Mouse (Mus musculus) kidney, embryonic 15.5 days (tissue): ENCODE measurements around the gene Prkar2b. TPM values are rescaled to one million over a fixed set of nuclear protein-coding genes. Genes with fewer than 3 reads are reported as not detected.

Experiments
- ATAC-seq: fragments of 200-750 bp; cut with Nextera tagmentation; replicated peaks from 2 replicates; pipeline ENCODE4 v1.8.0; 2017; ENCODE audit warnings: moderate TSS enrichment; ENCODE audit not compliant: low FRiP score
- H3K27ac ChIP-seq: fragments of 300-500 bp; sonication (generic); 2 replicates; pipeline ENCODE4 v1.5.1; 2015; ENCODE audit warnings: mild to moderate bottlenecking, inconsistent platforms
- H3K27me3 ChIP-seq: fragments of 300-500 bp; sonication (generic); 2 replicates; pipeline ENCODE4 v1.6.1; 2015; ENCODE audit warnings: inconsistent platforms
- H3K36me3 ChIP-seq: fragments of 300-500 bp; sonication (generic); 2 replicates; pipeline ENCODE4 v1.6.1; 2015; ENCODE audit warnings: inconsistent platforms
- H3K4me1 ChIP-seq: fragments of 300-500 bp; sonication (generic); 2 replicates; pipeline ENCODE4 v1.6.1; 2015; ENCODE audit warnings: inconsistent platforms
- H3K4me2 ChIP-seq: fragments of 300-500 bp; sonication (generic); 2 replicates; pipeline ENCODE4 v1.6.1; 2015; ENCODE audit warnings: moderate library complexity, mild to moderate bottlenecking, inconsistent platforms
- H3K4me3 ChIP-seq: fragments of 300-500 bp; sonication (generic); replicated peaks from 2 replicates; pipeline ENCODE4 v1.5.1; 2015; ENCODE audit warnings: mild to moderate bottlenecking, inconsistent platforms
- H3K9ac ChIP-seq: fragments of 300-500 bp; sonication (generic); 2 replicates; pipeline ENCODE4 v1.6.1; 2015; ENCODE audit warnings: mild to moderate bottlenecking, inconsistent platforms
- H3K9me3 ChIP-seq: fragments of 300-500 bp; sonication (generic); replicated peaks from 2 replicates; pipeline ENCODE4 v1.6.1; 2016; ENCODE audit warnings: inconsistent platforms
- WGBS: fragments of 180-500 bp; shearing (Covaris S2); methylation state at CpG from one replicate; pipeline ENCODE4 v1.1.7; 2015; ENCODE audit warnings: mixed read lengths; 5-methylcytosine and 5-hydroxymethylcytosine counted together
- polyA plus RNA-seq: library from polyadenylated mRNA; unstranded; fragments of >200 nt; fragmentation: Nextera tagmentation; extraction: Ambion mirVana; gene quantifications from 2 replicates; pipeline ENCODE4 v1.2.1, GENCODE M21; 2015

The Prkar2b gene
- polyA plus RNA-seq = 21.1 and 22.7 TPM in 2 replicates

DNA sequence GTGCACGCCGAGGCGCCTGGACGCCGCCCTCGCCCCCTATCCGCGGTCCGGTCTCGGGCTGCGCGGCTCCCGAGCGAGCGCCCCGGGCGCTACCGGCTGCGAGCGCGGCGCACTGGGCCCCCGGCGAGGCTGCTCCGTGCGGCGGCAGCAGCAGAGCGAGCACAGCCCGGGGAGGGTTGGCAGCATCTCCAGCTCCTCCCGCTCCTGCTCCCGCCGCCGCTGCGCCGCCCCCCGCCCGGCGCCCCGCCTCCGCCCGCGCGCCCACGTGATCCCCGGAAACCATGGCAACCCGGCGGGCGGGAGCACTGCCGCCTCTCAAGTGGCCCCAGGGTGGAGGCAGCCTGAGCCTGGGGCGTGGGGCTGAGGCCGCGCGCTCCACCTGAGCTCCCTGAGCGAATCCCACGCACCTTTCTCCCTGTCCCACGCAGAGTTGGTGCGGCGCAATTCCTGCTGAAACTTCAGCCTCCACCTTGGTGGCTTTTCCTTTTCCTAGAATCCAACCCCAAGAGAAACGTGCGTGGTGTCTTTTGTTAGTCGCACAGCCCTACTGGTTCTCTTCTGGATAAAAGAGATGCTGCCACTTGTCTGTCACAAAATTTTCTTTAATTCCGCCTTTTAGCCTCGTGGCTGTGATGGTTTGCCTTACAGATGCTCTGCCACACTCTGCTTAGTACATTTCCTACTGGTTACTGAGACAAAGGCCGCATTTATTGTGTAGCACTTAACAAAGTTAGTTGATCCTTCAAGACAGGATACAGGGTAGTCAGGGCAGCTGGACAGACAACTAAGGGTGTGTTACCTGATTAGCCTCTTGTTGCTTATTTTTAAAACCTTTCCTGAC lies at the start of gene Prkar2b:
Gene Prkar2b, minus strand, starts transcription at position 207 of the 841 bp plus-strand sequence.
- Histone ChIP-seq H3K27me3 (peaks cover 2% of the 10 kb centered on the region; the same call in 1 of the 2 replicates), H3K27ac (peak within 1 kb of the TSS; percentile 93), H3K36me3 (no peaks in the 10 kb centered on the region), H3K4me2 (peak within 1 kb of the TSS; percentile 95), H3K4me1 (peaks cover 11% of the 10 kb centered on the region), H3K4me3 (peak within 1 kb of the TSS; percentile 86), H3K9ac (peak within 1 kb of the TSS; percentile 81), H3K9me3 (no peaks in the 10 kb centered on the region)
- ATAC-seq = peak; percentile 97
- under 1% methylated on average over 58 of the region's 64 CpGs for WGBS

DNA sequence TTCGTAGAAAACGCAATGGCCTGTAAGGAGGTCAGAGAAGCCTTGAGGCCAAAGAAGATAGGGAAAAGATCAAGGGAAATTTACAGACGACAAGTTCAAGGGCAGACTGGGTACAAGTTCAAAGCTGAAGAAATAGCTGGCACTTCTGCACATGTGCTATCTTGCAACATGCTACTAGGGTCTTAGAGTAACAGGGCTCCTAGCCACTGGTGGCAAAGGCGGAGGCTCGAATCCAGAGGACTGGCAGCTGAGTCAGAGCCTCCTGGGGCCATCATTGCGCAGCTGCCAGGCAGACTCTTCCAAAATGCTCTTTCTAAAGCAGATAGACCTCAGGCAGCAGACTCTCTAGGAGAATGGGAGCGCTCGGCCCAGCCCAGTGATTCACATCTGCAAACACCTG lies 48.1 kb upstream of the Prkar2b start:
- Histone ChIP-seq H3K9ac (no peak overlapping the region), H3K27ac (no peak overlapping the region), H3K9me3 (no peaks in the 10 kb centered on the region), H3K27me3 (no peaks in the 10 kb centered on the region), H3K36me3 (no peaks in the 10 kb centered on the region), H3K4me2 (no peak overlapping the region), H3K4me3 (no peak overlapping the region), H3K4me1 (peaks cover 18% of the 10 kb centered on the region)
- ATAC-seq = no peak
- WGBS = 89% methylated on average over 8 of the region's 8 CpGs

DNA sequence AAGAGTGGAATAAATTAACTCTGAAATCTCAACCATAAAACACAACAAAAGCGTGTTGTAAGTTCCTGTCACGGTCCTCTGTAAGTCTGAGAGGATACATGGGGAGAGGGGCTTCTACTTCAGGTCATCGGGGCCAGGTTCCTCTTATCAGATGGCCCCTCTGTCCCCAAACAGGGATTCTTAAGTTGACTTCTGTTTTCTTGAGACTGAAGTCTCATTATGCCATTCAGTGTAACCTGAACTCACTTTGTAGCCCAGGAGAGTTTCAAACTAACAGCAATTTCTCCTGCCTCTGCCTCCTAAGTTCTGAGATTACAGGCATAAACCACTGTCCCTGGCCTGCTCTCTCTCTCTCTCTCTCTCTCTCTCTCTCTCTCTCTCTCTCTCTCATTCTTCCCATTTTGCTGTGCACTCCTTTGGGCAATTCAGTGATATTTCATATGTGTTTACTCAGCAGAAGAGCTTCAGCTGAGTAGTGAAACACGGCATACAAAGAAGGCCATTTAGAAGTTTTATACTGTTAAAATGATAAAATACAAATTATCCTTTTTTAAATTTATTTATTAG lies 43.9 kb upstream of the Prkar2b start:
- ATAC-seq = no peak
- Histone ChIP-seq H3K9me3 (no peaks in the 10 kb centered on the region), H3K27ac (no peak overlapping the region), H3K4me3 (no peak overlapping the region), H3K36me3 (no peaks in the 10 kb centered on the region), H3K4me2 (no peak overlapping the region), H3K27me3 (no peaks in the 10 kb centered on the region), H3K4me1 (no peaks in the 10 kb centered on the region), H3K9ac (no peak overlapping the region)
- 65% methylated on average over 4 of the region's 4 CpGs for WGBS

DNA sequence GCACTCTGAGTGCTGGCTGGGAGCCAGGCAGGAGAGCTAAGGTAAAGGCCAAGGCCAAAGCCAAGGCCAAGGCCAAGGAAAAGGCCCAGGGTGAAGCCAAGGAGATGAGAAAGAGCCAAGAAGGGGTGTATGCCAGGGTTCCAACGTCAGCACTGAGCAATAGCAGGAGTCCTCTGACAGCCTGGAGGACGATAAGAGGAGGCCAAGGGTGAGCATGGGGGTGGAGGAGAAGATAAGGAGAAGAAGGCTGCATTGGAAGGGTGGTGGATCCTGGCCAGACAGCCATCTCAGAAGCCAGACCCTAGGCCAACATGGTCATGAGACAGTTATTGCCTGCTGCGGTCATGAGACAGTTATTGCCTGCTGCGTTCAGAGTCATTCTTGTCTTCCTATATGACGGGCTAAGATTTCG lies 43.4 kb upstream of the Prkar2b start:
- peak; percentile 86; the same call in 1 of the 2 replicates for ATAC-seq
- no peak overlapping the region for H3K9ac ChIP-seq
- no peak overlapping the region for H3K4me2 ChIP-seq
- H3K4me3 ChIP-seq = no peak overlapping the region
- no peak overlapping the region for H3K27ac ChIP-seq
- no peaks in the 10 kb centered on the region for H3K36me3 ChIP-seq
- no peaks in the 10 kb centered on the region for H3K27me3 ChIP-seq
- H3K4me1 ChIP-seq = no peaks in the 10 kb centered on the region
- no peaks in the 10 kb centered on the region for H3K9me3 ChIP-seq
- WGBS = 71% methylated on average over 6 of the region's 6 CpGs

DNA sequence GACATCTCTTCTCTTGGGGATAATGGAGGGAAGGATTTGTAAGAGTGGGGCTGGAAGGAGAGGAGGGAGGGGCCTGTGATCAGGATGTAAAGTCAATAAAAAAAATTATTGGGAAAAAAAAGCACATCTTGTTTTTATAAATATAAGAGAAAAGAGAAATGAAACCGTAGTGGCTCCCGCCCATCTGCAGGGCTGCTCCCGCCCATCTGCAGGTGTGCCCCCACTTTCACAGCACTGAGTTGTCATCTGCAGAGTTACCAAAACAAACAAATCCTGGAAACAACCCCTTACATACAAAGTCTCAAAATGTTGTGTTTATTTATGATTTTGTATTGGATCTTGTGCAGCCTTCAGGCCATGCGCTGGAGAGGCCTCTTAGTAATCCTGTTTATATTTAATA lies 40.2 kb upstream of the Prkar2b start:
- 95% methylated on average over 4 of the region's 4 CpGs for WGBS
- Histone ChIP-seq H3K9me3 (no peaks in the 10 kb centered on the region), H3K4me3 (no peak overlapping the region), H3K36me3 (no peaks in the 10 kb centered on the region), H3K4me2 (no peak overlapping the region), H3K27me3 (no peaks in the 10 kb centered on the region), H3K9ac (no peak overlapping the region), H3K27ac (no peak overlapping the region), H3K4me1 (no peaks in the 10 kb centered on the region)
- ATAC-seq = no peak

DNA sequence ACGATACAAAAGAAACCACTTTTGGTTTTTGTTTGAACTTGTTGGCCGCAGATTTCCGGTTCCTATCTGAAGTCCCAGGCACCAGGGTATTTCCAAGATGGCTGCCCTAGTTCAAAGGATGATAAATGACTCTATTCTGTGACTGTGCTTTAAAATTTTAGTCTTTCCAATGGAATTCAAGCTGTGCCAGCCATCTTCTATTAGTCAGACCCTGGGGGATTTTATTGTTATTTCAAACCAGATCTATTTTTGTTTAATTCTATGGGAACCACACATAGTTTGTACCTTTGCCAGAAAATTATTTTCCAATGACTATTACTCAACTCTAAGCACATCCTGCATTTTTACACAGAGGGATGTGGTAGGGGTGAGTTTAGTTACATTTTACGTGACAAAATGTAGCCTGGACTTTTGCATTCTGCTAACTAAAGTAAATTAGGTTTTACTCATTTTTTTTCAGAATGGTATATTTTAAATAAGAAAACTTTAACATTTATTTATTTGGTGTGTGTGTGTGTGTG lies 38.6 kb upstream of the Prkar2b start:
- Histone ChIP-seq H3K27me3 (no peaks in the 10 kb centered on the region), H3K4me2 (no peak overlapping the region), H3K9me3 (no peaks in the 10 kb centered on the region), H3K9ac (no peak overlapping the region), H3K27ac (no peak overlapping the region), H3K4me1 (no peaks in the 10 kb centered on the region), H3K36me3 (no peaks in the 10 kb centered on the region), H3K4me3 (no peak overlapping the region)
- ATAC-seq = no peak
- WGBS = 86% methylated on average over 4 of the region's 4 CpGs

DNA sequence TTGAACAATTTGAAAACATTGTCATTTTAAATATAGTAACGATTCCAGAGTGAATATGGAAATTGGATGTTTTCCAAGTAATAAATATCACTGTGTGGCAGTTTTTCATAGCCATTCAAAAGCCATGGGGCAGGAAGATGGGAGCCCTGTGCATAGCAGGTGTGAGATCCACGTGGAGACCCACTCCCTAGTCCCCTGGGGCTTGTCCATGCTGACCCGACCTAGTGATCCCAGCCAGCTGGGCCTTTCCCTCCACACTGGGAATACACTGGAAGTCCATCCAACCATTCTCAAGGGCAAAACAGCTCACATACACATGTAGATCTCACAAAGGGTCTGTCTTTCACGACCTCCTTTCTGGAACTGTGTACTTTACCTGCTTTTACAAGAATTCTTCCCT lies 37.5 kb upstream of the Prkar2b start:
- no peak for ATAC-seq
- H3K9me3 ChIP-seq = no peaks in the 10 kb centered on the region
- H3K4me3 ChIP-seq = no peak overlapping the region
- no peak overlapping the region for H3K4me2 ChIP-seq
- no peaks in the 10 kb centered on the region for H3K27me3 ChIP-seq
- no peaks in the 10 kb centered on the region for H3K36me3 ChIP-seq
- no peak overlapping the region for H3K27ac ChIP-seq
- no peak overlapping the region for H3K9ac ChIP-seq
- no peaks in the 10 kb centered on the region for H3K4me1 ChIP-seq
- WGBS = 57% methylated on average over 4 of the region's 4 CpGs

DNA sequence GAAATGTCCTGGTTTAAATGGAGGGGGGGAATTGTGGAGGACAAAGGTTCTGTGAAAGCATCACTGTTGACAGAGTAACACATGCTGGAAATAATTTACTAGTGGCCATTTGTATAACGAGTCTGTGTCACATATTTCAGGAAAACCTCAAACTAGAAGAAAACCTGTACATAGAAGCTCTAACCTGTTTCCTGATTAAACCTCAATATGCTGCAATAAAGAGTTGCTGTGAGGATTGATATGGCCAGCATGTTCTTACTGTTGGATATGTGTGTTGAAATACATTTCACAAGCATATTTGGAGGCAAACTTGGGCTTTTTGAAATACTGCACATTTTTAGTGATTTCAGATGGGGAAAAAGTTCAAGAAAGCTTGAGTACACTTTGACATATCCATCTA lies 36.0 kb upstream of the Prkar2b start:
- H3K9ac ChIP-seq = no peak overlapping the region
- H3K4me1 ChIP-seq = no peaks in the 10 kb centered on the region
- ATAC-seq = no peak
- H3K9me3 ChIP-seq = no peaks in the 10 kb centered on the region
- WGBS = 53% methylated on average over 1 of the region's 1 CpGs
- no peak overlapping the region for H3K27ac ChIP-seq
- H3K4me2 ChIP-seq = no peak overlapping the region
- H3K36me3 ChIP-seq = no peaks in the 10 kb centered on the region
- H3K27me3 ChIP-seq = no peaks in the 10 kb centered on the region
- no peak overlapping the region for H3K4me3 ChIP-seq

DNA sequence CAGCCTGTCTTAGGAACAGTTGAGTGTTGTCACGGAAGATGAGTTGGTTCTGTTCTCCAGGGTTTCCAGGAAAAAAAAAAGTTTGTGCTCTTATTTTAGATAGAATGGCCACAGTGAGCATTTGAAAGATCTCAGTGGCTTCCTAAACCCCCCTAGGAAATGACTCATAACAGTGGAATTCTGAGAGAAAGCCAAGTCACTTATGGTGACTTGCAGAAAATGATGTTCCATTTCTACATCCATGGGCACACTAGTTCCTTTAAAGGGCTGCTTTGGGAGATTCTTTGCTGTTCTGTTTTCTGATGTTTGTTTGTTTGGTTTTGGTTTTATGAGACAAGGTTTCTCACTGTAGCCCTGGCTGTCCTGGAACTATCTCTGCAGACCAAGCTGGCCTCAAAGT lies 34.1 kb upstream of the Prkar2b start:
- Histone ChIP-seq H3K4me3 (no peak overlapping the region), H3K4me1 (no peaks in the 10 kb centered on the region), H3K36me3 (no peaks in the 10 kb centered on the region), H3K27me3 (no peaks in the 10 kb centered on the region), H3K9ac (no peak overlapping the region), H3K4me2 (no peak overlapping the region), H3K9me3 (no peaks in the 10 kb centered on the region), H3K27ac (no peak overlapping the region)
- 74% methylated on average over 1 of the region's 1 CpGs for WGBS
- ATAC-seq = no peak

DNA sequence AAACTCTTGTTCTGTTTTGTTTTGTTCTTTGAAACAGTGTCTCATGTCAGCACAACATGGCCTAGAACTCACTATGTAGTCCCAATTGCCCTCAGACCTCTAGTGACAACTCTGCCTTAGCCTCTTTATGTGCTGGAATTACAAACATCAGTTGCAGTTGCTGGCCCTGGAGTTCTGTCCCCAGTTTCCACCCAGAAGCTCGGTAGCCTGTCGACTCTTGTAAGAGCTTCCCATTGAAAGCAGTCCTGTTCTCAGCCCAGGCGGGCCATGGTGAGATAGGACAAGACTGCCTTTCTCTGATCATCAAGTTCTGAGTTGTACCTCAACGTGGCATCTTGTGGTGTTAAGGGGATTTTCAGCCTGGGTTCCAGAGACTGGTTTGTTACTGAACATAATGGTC lies 31.4 kb upstream of the Prkar2b start:
- 89% methylated on average over 4 of the region's 4 CpGs for WGBS
- Histone ChIP-seq H3K4me3 (no peak overlapping the region), H3K27me3 (no peaks in the 10 kb centered on the region), H3K36me3 (no peaks in the 10 kb centered on the region), H3K9ac (no peak overlapping the region), H3K4me2 (no peak overlapping the region), H3K9me3 (no peaks in the 10 kb centered on the region), H3K4me1 (no peaks in the 10 kb centered on the region), H3K27ac (no peak overlapping the region)
- no peak for ATAC-seq

DNA sequence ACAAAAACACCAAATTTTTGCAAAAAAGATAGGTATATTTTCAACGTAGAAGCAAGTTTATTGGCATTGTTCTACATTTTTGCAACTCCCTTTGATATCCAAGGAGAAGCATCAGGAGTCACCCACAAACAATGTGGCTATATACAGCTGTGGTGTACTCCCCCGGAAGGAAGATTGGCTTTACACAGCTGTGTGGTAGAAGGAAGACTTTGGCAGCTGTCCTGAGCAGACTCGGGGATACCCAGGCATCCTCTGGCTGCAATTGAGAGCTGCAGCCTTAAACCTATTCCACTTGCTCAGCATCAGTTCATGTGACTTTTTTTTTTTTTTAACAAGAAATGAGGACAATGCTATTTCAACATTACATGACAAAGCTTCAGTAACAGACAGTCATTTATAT lies 27.5 kb upstream of the Prkar2b start:
- Histone ChIP-seq H3K9ac (no peak overlapping the region), H3K4me2 (no peak overlapping the region), H3K4me3 (no peak overlapping the region), H3K27ac (no peak overlapping the region), H3K36me3 (no peaks in the 10 kb centered on the region), H3K27me3 (no peaks in the 10 kb centered on the region), H3K9me3 (no peaks in the 10 kb centered on the region), H3K4me1 (no peaks in the 10 kb centered on the region)
- WGBS = 72% methylated on average over 3 of the region's 3 CpGs
- ATAC-seq = no peak

DNA sequence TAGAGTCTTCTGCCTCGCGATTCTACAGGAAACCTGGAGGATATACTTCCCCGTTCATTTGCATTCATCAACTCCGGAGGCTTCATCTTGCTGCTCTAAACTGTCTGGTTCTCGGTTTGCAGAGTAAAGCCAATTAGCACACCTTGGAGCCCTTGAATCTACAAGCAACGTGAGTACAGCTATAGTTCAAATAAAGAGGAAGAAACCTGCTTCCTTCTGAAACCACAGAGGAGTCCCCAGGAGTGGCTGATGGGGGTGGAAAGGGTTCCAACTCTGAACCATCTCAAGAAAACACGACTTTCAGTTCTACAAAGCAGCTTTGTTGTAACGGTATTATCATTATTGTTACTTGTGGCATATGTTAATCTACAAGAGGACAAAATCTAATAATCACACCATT lies 26.2 kb upstream of the Prkar2b start:
- H3K9me3 ChIP-seq = no peaks in the 10 kb centered on the region
- no peaks in the 10 kb centered on the region for H3K36me3 ChIP-seq
- H3K27me3 ChIP-seq = no peaks in the 10 kb centered on the region
- H3K4me1 ChIP-seq = no peaks in the 10 kb centered on the region
- H3K4me3 ChIP-seq = no peak overlapping the region
- ATAC-seq = no peak
- H3K27ac ChIP-seq = no peak overlapping the region
- H3K9ac ChIP-seq = no peak overlapping the region
- WGBS = 75% methylated on average over 8 of the region's 8 CpGs
- H3K4me2 ChIP-seq = no peak overlapping the region
